Mouse (Mus musculus) liver, embryonic 14.5 days (tissue): ENCODE results near the gene Atp6v0a1.

Source experiments
- CTCF ChIP-seq: IDR thresholded peaks from 2 replicates; pipeline ENCODE4 v1.5.1; 2016; ENCODE audit warnings: antibody characterized with exemption, low read depth, control low read depth
- EP300 ChIP-seq: IDR thresholded peaks from 2 replicates; pipeline ENCODE4 v1.6.1; 2016; ENCODE audit warnings: antibody characterized with exemption, low read depth

- peak; percentile 28; the same call in 1 of the 2 replicates for TF ChIP-seq CTCF
- peak; percentile 75 for TF ChIP-seq EP300
These were observed 884 bp downstream of the Atp6v0a1 start for GRCm38 (mm10) chr11:101009888-101010784.
